Mouse (Mus musculus) liver, embryonic 13.5 days (tissue): ENCODE results near the gene Bmper. TPM values are rescaled to one million over a fixed set of nuclear protein-coding genes. Genes with fewer than 3 reads are reported as not detected.

Experiments used
- ATAC-seq: fragments of 200-750 bp; cut with Nextera tagmentation; 2 replicates; pipeline ENCODE4 v1.8.0; 2017; ENCODE audit warnings: low read depth, mild to moderate bottlenecking, moderate number of reproducible peaks, moderate library complexity
- DNase-seq: peaks from one replicate; pipeline ENCODE4 v3.0.0; 2022
- H3K27ac ChIP-seq: fragments of 300-500 bp; sonication (generic); 2 replicates; pipeline ENCODE4 v1.5.1; 2015; ENCODE audit warnings: moderate library complexity, mild to moderate bottlenecking, inconsistent platforms
- H3K27me3 ChIP-seq: fragments of 300-500 bp; sonication (generic); 2 replicates; pipeline ENCODE4 v1.6.1; 2015; ENCODE audit warnings: mild to moderate bottlenecking, inconsistent platforms
- H3K36me3 ChIP-seq: fragments of 300-500 bp; sonication (generic); 2 replicates; pipeline ENCODE4 v1.6.1; 2015; ENCODE audit warnings: mild to moderate bottlenecking, inconsistent platforms
- H3K4me1 ChIP-seq: fragments of 300-500 bp; sonication (generic); replicated peaks from 2 replicates; pipeline ENCODE4 v1.6.1; 2015; ENCODE audit warnings: inconsistent platforms
- H3K4me2 ChIP-seq: fragments of 300-500 bp; sonication (generic); 2 replicates; pipeline ENCODE4 v1.6.1; 2015; ENCODE audit warnings: inconsistent platforms, mild to moderate bottlenecking, moderate library complexity
- H3K4me3 ChIP-seq: fragments of 300-500 bp; sonication (generic); replicated peaks from 2 replicates; pipeline ENCODE4 v1.5.1; 2015; ENCODE audit warnings: mild to moderate bottlenecking, inconsistent platforms
- H3K9ac ChIP-seq: fragments of 300-500 bp; sonication (generic); 2 replicates; pipeline ENCODE4 v1.6.1; 2015; ENCODE audit warnings: mild to moderate bottlenecking, inconsistent platforms
- H3K9me3 ChIP-seq: fragments of 300-500 bp; sonication (generic); replicated peaks from 2 replicates; pipeline ENCODE4 v1.6.1; 2016; ENCODE audit warnings: inconsistent platforms
- WGBS: fragments of 180-500 bp; shearing (Covaris S2); methylation state at CpG from one replicate; pipeline ENCODE4 v1.1.7; 2015; ENCODE audit not compliant: insufficient replicate concordance; 5-methylcytosine and 5-hydroxymethylcytosine counted together
- polyA plus RNA-seq: library from polyadenylated mRNA; unstranded; fragments of >200 nt; fragmentation: Nextera tagmentation; extraction: Ambion mirVana; gene quantifications from 2 replicates; pipeline ENCODE4 v1.2.1, GENCODE M21; 2015

Bmper gene
- polyA plus RNA-seq, 1 experiment from 2014 or later = 0.28 TPM

DNA sequence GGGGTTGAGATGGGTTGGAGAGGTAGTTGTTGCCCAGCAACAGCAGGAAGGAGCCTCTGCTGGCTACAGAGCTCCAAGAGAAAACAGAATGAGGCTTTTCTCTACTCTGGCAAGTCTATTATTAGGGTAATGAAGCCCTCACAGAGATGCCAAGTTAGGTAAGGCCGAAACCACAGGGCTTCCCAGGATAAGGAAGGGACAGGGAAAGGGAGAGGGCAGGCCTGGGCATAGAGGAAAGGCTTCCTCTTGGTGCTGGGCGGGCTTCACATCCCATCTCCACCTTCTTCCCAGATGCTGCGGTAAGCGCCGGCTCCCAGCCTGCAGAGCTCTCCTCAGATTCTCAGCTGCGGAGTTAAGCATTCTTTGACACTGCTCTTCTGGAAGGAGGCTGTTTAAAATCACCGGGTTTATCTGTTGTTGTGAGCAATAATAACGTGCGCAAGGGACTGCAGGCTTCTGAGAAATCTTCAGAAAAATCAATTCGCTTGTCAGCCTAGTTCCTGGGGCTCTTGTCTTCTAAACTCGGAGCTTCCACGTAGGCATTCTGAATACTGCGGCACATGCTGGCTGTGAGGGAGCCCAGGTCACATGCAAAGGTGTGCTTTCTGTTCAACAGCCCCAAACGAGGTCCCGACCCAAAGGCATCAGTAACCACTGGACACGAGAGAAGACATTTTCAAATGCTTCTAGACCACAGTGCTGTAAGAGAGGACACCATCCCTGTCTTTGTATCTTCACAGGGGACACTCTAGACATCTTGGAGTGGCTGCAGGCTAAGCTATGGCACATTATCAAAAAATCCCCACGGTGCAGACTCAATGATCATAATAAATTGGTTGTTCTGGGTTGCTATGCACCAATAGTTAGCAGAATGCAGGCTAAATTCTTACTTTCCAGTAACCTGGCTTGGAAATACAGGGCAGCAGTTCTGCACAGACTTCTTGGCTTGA, 18.3 kb upstream of the Bmper start:
- 14% methylated on average over 17 of the region's 17 CpGs for WGBS
- Histone ChIP-seq H3K4me1 (no peaks in the 10 kb centered on the region), H3K27me3 (peaks cover 22% of the 10 kb centered on the region), H3K27ac (no peak overlapping the region), H3K4me2 (no peak overlapping the region), H3K36me3 (no peaks in the 10 kb centered on the region), H3K9ac (no peak overlapping the region), H3K4me3 (no peak overlapping the region), H3K9me3 (no peaks in the 10 kb centered on the region)
- ATAC-seq = no peak
- no peak for DNase-seq

DNA sequence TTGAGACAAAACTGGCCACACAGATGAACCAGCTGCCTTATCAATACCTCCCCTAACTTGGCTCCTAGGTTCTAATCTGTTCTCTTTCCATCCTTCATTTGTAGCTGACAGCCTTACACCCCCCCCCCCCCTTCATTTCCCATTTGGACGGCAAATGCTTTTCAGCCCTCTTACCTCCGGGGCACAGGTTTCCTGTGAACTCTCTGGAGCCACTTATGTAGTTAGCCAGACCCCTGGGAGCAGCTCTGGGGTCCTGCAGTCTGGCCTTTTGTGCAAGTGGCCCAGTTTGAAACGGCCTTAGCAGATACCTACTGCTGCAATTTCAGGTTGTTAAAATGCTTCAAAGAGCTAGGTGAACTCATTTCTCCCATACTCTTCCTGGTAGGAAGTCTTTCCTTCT, 17.6 kb upstream of the Bmper start:
- Histone ChIP-seq H3K27ac (no peak overlapping the region), H3K4me3 (no peak overlapping the region), H3K4me2 (no peak overlapping the region), H3K36me3 (no peaks in the 10 kb centered on the region), H3K27me3 (peaks cover 22% of the 10 kb centered on the region), H3K9me3 (no peaks in the 10 kb centered on the region), H3K9ac (no peak overlapping the region), H3K4me1 (no peaks in the 10 kb centered on the region)
- ATAC-seq = no peak
- no peak for DNase-seq
- WGBS = 17% methylated on average over 3 of the region's 3 CpGs

DNA sequence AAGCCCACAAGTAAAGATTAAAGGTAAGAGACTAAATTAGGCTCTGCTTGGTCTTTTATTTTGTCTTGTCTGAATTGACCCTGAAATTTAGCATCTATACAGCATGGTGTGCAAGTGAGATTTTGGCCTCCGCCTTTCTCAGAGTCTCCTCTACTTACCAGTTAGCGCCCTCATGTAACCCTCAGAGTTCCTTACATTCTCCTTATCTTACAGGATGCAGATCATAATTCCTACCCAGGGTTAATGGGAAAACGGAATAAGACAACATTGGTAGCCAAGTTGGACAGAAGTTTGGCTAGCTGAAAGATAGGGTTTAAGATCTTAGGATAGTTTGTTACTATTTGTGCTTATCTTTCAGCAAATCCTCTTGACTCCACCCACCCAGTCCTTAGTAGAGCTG, 17.1 kb upstream of the Bmper start:
- Histone ChIP-seq H3K36me3 (no peaks in the 10 kb centered on the region), H3K4me3 (no peak overlapping the region), H3K27me3 (peaks cover 22% of the 10 kb centered on the region), H3K9ac (no peak overlapping the region), H3K27ac (no peak overlapping the region), H3K4me2 (no peak overlapping the region), H3K9me3 (no peaks in the 10 kb centered on the region), H3K4me1 (no peaks in the 10 kb centered on the region)
- ATAC-seq = no peak
- WGBS = 43% methylated on average over 3 of the region's 3 CpGs
- DNase-seq = no peak

DNA sequence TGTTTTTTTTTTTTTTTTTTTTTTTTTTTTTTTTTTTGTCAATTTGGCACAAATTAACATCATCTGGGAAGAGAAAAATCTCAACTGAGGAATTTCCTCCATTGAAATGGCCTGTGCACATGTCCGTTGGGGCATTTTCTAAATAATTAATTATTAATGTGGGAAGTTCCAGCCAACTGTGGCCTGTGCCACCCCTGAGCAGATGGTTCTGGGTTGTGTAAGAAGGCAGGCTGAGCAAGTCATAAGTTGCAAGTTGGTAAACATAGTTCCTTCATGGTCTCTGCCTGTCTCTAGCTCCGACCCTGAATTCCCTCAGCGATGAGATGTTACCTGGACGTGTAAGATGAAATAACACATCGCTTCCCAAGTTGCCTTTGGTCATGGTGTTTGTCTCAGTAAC, 16.7 kb upstream of the Bmper start:
- no peaks in the 10 kb centered on the region for H3K36me3 ChIP-seq
- no peak overlapping the region for H3K27ac ChIP-seq
- no peak overlapping the region for H3K4me3 ChIP-seq
- 70% methylated on average over 5 of the region's 5 CpGs for WGBS
- no peak overlapping the region for H3K9ac ChIP-seq
- H3K27me3 ChIP-seq = peaks cover 22% of the 10 kb centered on the region
- DNase-seq = no peak
- no peaks in the 10 kb centered on the region for H3K4me1 ChIP-seq
- no peak overlapping the region for H3K4me2 ChIP-seq
- H3K9me3 ChIP-seq = no peaks in the 10 kb centered on the region
- no peak for ATAC-seq

DNA sequence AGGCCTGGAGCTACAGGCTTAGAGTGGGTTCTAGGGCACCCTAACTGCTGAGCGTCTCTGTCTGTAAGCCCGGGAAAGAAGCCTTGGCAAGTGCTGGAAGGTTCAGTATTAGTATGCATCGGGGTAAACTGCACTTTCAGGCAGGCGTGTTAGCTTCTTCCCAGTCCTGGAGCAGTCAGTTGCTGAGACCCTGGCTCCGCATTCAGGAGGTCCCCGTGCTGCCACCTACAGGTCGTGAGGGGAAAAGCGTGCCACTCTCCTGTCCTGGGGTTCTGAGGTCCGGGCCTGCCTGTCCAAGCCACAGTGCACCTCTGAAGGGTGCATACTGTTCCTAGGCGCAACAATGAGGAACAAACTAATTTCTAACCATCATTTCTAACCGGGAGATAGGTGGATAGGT, 10.6 kb upstream of the Bmper start:
- WGBS = 7% methylated on average over 11 of the region's 11 CpGs
- H3K9me3 ChIP-seq = no peaks in the 10 kb centered on the region
- no peaks in the 10 kb centered on the region for H3K36me3 ChIP-seq
- no peak overlapping the region for H3K27ac ChIP-seq
- H3K4me1 ChIP-seq = no peaks in the 10 kb centered on the region
- H3K4me2 ChIP-seq = no peak overlapping the region
- no peak overlapping the region for H3K9ac ChIP-seq
- ATAC-seq (no peak), DNase-seq (peak; percentile 17)
- no peak overlapping the region for H3K4me3 ChIP-seq
- H3K27me3 ChIP-seq = no peaks in the 10 kb centered on the region

DNA sequence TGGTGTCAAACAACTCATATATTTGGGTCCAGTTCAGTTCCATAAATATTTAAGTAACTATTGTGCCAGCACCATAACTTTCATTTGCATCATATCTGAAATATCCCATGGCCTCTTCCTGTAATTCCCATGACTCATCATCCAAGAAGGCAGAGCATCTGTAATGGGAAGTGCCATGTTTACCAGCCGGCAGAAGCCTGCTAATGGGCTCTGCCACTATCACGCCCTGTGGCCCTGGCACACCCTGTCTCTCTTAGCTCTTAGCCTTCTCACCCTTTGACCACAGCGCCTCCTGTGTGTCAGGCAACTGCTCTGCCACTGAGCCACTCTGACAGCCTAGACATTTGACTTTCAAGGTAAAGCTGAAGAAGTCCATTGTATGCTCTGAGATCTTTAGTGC, 3.1 kb upstream of the Bmper start:
- DNase-seq (no peak), ATAC-seq (no peak)
- Histone ChIP-seq H3K27ac (no peak overlapping the region), H3K9me3 (no peaks in the 10 kb centered on the region), H3K4me3 (no peak overlapping the region), H3K4me2 (no peak overlapping the region), H3K9ac (no peak overlapping the region), H3K27me3 (peaks cover 44% of the 10 kb centered on the region), H3K36me3 (no peaks in the 10 kb centered on the region), H3K4me1 (0 out of 2 replicates have a peak, but pooled peaks cover 3% of the 10 kb centered on the region)
- WGBS = 34% methylated on average over 3 of the region's 3 CpGs

DNA sequence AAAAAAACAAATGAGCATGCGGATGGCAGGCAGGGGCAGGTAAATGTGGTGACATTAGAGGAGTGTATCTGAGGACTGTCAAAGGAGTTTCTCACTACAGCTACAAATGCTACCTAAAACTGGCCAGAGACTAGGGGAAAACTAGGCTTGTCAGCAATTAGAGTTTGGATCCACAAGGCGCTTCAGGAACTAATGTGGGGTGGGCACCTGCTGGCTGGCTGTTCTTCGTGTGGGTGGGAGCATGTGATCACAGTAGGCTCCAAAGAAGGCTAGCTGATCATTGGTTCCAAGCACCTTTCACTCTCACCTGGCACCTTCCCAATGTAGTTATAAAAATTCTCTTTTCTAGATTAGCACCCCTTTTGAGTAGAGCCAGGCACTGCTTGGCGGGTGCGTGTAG, 900 bp upstream of the Bmper start:
- no peak for ATAC-seq
- H3K4me2 ChIP-seq = peak overlapping the region; percentile 69
- WGBS = 22% methylated on average over 5 of the region's 5 CpGs

DNA sequence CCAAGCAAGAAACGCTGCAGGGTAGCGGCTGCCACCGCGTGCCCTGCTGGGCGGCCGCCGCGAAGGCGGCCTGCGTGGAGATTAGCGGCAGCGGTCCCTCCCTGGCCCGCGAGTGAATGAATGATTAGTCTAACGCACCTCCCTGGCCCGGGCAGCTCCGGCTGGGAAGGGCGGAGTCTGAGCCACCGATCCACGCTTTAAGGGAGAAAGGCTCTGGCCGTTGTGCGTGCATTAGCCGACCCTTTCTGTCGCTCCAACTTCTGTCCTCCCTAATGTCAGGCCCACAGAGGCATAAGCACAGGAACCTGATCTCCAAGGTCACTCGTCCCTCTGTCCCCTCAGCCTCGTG, 410 bp upstream of the Bmper start:
- H3K27ac ChIP-seq = no peak overlapping the region
- H3K36me3 ChIP-seq = no peaks in the 10 kb centered on the region
- peak overlapping the region; percentile 49; the same call in 1 of the 2 replicates for H3K9ac ChIP-seq
- peak overlapping the region; percentile 69 for H3K4me2 ChIP-seq
- 1% methylated on average over 26 of the region's 26 CpGs for WGBS
- peak overlapping the region; percentile 54 for H3K4me3 ChIP-seq
- ATAC-seq = peak; percentile 23
- peaks cover 60% of the 10 kb centered on the region for H3K27me3 ChIP-seq
- H3K4me1 ChIP-seq = 0 out of 2 replicates have a peak, but pooled peaks cover 3% of the 10 kb centered on the region
- no peaks in the 10 kb centered on the region for H3K9me3 ChIP-seq
- DNase-seq = no peak

More for the DNA sequence above, 900 bp upstream of the Bmper start:
- Histone ChIP-seq H3K9ac (no peak overlapping the region), H3K9me3 (no peaks in the 10 kb centered on the region), H3K4me1 (0 out of 2 replicates have a peak, but pooled peaks cover 3% of the 10 kb centered on the region), H3K27me3 (peaks cover 60% of the 10 kb centered on the region), H3K27ac (no peak overlapping the region), H3K4me3 (no peak overlapping the region), H3K36me3 (no peaks in the 10 kb centered on the region)
- DNase-seq = no peak

DNA sequence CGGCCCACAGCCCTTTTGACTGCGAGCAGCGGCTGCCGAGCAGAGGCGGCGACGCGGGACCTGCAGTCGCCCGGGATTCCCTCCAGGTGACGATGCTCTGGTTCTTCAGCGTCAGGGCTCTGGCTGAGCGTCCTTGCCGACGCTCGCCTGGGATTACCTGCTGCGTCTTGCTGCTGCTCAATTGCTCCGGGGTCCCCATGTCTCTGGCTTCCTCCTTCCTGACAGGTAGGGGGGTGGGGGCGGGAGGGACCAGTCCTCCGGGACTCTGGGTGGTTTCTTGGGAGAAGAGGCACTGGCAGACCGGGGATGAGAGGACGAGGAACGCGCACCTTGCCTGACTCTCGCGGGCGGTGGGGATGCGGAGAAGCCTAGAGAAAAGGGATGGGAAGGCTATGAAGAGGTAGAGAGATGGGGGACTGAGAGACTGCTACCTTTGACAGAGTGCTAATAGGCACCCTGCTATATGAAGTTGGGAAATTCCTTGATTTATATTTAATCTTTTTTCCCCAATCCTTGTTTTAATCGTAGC, 737 bp downstream of the Bmper start:
- Histone ChIP-seq H3K4me1 (0 out of 2 replicates have a peak, but pooled peaks cover 3% of the 10 kb centered on the region), H3K9ac (no peak overlapping the region), H3K4me2 (peak overlapping the region; percentile 69), H3K9me3 (no peaks in the 10 kb centered on the region), H3K36me3 (no peaks in the 10 kb centered on the region), H3K27me3 (peaks cover 60% of the 10 kb centered on the region), H3K27ac (no peak overlapping the region), H3K4me3 (peak overlapping the region; percentile 54)
- ATAC-seq (no peak), DNase-seq (no peak)
- WGBS = 3% methylated on average over 27 of the region's 29 CpGs

DNA sequence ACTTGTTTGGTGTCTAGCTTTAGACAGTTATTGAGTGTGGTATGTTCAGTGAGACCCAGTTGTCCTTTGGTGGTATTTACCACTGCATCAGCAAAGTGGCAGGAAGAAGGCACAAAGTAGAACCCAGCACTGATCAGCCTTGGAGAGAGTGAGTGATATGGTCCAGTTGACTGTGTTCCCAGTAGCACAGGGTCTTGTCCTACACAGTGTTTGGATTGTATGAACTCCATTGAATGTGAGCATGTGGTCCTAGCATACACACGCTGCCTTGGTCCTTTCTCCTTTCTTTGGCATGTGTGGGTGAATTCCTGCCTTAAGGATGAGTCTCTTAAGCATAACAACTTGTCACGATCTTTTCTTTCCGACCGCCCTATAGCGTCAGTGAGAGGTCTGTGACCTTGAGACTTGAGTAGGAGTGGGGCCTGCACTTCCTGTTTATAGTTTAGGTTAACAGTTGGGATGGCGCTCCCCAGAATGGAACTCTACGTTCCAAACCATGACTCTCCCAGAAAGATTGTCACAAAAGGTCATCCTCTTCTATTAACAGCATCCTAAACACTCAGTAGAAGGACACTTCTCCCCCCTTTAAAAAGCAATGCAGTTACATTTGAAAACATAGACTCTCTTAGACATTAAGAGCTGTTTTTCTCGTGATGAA, 10.7 kb downstream of the Bmper start:
- Histone ChIP-seq H3K9me3 (no peaks in the 10 kb centered on the region), H3K27me3 (0 out of 2 replicates have a peak, but pooled peaks cover 3% of the 10 kb centered on the region), H3K4me2 (no peak overlapping the region), H3K4me1 (no peaks in the 10 kb centered on the region), H3K27ac (no peak overlapping the region), H3K36me3 (no peaks in the 10 kb centered on the region), H3K4me3 (no peak overlapping the region), H3K9ac (no peak overlapping the region)
- DNase-seq = no peak
- 65% methylated on average over 8 of the region's 8 CpGs for WGBS
- no peak for ATAC-seq

DNA sequence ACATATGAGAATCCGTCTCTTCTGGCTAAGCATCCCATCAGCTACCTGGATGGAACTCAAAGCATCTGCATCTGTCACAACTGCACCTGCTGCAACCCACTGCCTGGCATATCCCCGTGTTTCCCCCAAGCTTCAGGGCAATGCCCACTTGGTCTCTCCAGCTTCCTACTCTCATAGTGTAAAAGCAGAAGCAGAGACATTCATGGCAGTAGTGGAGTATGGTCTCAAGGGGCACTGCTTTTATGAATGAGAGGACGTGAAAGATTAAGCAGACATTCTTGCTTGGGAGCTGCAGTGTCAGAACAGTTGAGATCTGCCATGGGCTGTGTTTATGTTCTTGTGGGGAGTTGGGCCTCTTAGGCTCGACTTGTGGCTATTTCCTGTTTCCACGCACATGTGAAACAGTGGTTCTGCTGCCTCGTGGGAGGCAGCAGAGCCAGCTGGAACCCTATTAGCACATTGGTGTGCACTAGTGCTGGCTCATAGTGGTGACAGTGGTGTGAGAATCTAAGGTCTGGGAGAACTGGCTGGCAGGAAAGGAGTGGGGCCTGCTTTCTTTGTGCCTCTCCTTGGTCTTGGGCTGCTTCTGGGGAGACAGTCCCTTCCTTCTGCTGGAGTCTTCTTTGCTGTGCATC, 12.6 kb downstream of the Bmper start:
- no peak overlapping the region for H3K4me3 ChIP-seq
- no peaks in the 10 kb centered on the region for H3K9me3 ChIP-seq
- ATAC-seq (no peak), DNase-seq (no peak)
- H3K27ac ChIP-seq = no peak overlapping the region
- H3K4me1 ChIP-seq = no peaks in the 10 kb centered on the region
- no peaks in the 10 kb centered on the region for H3K36me3 ChIP-seq
- WGBS = 32% methylated on average over 6 of the region's 6 CpGs
- no peak overlapping the region for H3K9ac ChIP-seq
- no peak overlapping the region for H3K4me2 ChIP-seq
- H3K27me3 ChIP-seq = no peaks in the 10 kb centered on the region
